Mouse (Mus musculus): ENCODE measurements around the gene Ap4b1. TPM values are rescaled to one million over a fixed set of nuclear protein-coding genes. Genes with fewer than 3 reads are reported as not detected.

The Ap4b1 gene
- polyA plus RNA-seq (2016; fragmentation: Nextera tagmentation; extraction: Ambion mirVana) = 19.3 and 22.3 TPM in 2 replicates

DNA sequence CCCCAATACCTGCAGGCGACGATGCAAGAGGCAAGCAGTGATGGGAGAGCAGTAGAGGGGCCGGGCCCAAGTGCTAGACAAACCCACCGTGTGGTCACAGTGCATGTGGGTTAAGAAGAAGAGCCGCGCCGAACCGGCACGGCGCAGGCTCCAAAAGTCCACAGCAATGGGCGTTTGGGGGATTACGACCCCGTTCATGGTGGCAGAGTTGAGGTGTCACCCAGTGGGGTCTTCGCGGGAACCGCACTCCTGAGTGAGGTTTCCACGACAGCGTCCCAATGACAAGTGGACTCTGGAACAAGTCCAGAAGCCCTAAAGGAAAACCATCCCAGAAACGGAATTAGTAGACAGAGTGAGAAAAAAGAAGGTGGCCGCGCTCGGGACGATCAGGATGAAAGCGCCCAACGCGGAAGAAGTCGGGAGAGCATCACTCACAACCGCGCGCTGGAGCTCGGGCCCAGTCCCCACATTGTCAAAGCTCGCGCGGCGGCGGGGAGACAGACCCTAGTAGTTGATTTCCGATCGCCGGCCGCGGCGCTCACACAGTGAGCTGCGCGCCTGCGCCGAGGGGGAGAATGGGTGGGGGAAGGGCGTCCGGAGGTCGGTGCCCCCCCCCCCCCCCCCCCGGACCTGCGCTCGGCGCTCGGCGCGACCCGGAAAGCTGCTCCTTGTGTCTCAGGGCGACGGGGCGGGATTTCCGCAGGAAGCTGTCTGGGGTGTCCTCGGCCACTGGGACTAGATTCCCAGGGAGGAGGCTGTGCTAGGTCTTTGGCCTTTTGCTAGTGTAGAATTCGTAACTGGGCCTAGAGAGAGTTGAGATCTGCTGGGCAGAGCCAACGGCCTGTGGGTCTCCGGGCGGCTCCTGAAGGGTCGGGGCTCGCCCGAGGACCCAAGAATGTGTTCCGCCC, at the start of gene Ap4b1, which contains the start of the genes Dclre1b and Gm43064:
Ap4b1 (plus strand) TSS at position 630 of the 908 bp plus-strand sequence.
Dclre1b (minus strand) TSS at position 554 of the 908 bp plus-strand sequence.
Gm43064 (plus strand) TSS at position 683 of the 908 bp plus-strand sequence.
- Histone ChIP-seq H3K4me3 (peak within 1 kb of the TSS; percentile 85), H3K36me3 (replicated peaks) (peaks cover 41% of the 10 kb centered on the region), H3K9me3 (no peaks in the 10 kb centered on the region), H3K27me3 (ENCODE audit: poor library complexity, severe bottlenecking) (no peaks in the 10 kb centered on the region), H3K27ac (peak within 1 kb of the TSS; percentile 93), H3K4me1 (peaks cover 21% of the 10 kb centered on the region)
- under 1% methylated on average over 62 of the region's 70 CpGs for WGBS
- DNase-seq (ENCODE audit: extremely low spot score, low spot score) = peak; percentile 91

DNA sequence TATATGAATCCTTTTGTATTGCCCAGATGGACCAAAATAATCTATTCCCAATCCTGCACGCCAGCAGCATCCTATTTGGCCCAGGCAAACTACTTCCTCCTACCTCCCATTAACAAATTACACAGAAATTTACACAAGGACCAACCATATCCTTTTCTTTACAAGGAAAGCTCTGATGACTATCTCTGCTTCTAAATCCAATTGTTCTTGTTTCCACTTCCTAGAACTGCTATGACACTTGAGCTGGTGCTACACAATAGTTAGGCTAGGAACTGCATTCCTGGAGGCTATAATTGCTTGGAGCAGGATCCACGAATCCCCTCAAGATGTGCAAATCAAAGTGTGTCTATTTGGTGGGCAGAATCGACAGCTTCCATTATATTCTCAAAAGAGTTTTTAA, 42.5 kb upstream of the Ap4b1 start:
- H3K27me3 ChIP-seq (ENCODE audit: poor library complexity, severe bottlenecking) = no peaks in the 10 kb centered on the region
- peaks cover 68% of the 10 kb centered on the region for H3K36me3 ChIP-seq (replicated peaks)
- H3K4me1 ChIP-seq = no peaks in the 10 kb centered on the region
- no peak overlapping the region for H3K4me3 ChIP-seq
- H3K27ac ChIP-seq = no peak overlapping the region
- no peaks in the 10 kb centered on the region for H3K9me3 ChIP-seq
- no peak for DNase-seq (ENCODE audit: extremely low spot score, low spot score)
- 76% methylated on average over 3 of the region's 3 CpGs for WGBS

- H3K27ac ChIP-seq = no peak overlapping the region
- DNase-seq (ENCODE audit: extremely low spot score, low spot score) = no peak
- no peaks in the 10 kb centered on the region for H3K4me1 ChIP-seq
- no peaks in the 10 kb centered on the region for H3K27me3 ChIP-seq (ENCODE audit: poor library complexity, severe bottlenecking)
- WGBS = 88% methylated on average over 9 of the region's 9 CpGs
- H3K4me3 ChIP-seq = no peak overlapping the region
- peaks cover 60% of the 10 kb centered on the region for H3K36me3 ChIP-seq (replicated peaks)
- no peaks in the 10 kb centered on the region for H3K9me3 ChIP-seq
These were observed 37.7 kb upstream of the Ap4b1 start for GRCm38 (mm10) chr3:103771531-103772130.

GRCm38 (mm10) chr3:103772846-103773245, 36.5 kb upstream of the Ap4b1 start:
- Histone ChIP-seq H3K27me3 (ENCODE audit: poor library complexity, severe bottlenecking) (no peaks in the 10 kb centered on the region), H3K4me3 (no peak overlapping the region), H3K36me3 (replicated peaks) (peaks cover 64% of the 10 kb centered on the region), H3K4me1 (no peaks in the 10 kb centered on the region), H3K27ac (no peak overlapping the region), H3K9me3 (no peaks in the 10 kb centered on the region)
- no peak for DNase-seq (ENCODE audit: extremely low spot score, low spot score)
- WGBS = 86% methylated on average over 4 of the region's 4 CpGs

DNA sequence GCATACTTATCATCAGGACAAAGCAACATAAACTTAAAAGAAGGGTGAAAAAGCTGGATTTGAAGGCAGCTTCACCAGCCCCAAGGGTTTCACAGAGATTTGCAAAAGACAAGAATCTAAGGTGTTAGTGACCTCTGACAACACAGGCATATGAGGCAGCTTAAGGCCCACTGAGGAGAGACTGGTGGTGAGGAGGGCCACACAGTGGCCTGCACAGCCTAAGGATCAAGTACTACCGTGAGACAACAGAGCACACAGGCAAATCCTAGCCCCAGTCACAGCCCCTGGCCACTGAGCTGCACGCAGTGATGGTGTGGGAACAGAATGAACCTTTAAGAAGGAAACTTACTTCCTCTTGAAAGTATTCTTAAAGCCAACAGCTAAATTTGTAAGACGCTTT, 35.8 kb upstream of the Ap4b1 start:
- no peak for DNase-seq (ENCODE audit: extremely low spot score, low spot score)
- H3K27me3 ChIP-seq (ENCODE audit: poor library complexity, severe bottlenecking) = no peaks in the 10 kb centered on the region
- H3K36me3 ChIP-seq (replicated peaks) = peaks cover 64% of the 10 kb centered on the region
- WGBS = 81% methylated on average over 3 of the region's 3 CpGs
- H3K9me3 ChIP-seq = no peaks in the 10 kb centered on the region
- H3K4me1 ChIP-seq = no peaks in the 10 kb centered on the region
- H3K4me3 ChIP-seq = no peak overlapping the region
- no peak overlapping the region for H3K27ac ChIP-seq

- Histone ChIP-seq H3K9me3 (no peaks in the 10 kb centered on the region), H3K36me3 (replicated peaks) (peaks cover 61% of the 10 kb centered on the region), H3K27ac (no peak overlapping the region), H3K4me1 (no peaks in the 10 kb centered on the region), H3K27me3 (ENCODE audit: poor library complexity, severe bottlenecking) (no peaks in the 10 kb centered on the region), H3K4me3 (no peak overlapping the region)
- no peak for DNase-seq (ENCODE audit: extremely low spot score, low spot score)
- 89% methylated on average over 15 of the region's 15 CpGs for WGBS
These were observed 35.3 kb upstream of the Ap4b1 start for GRCm38 (mm10) chr3:103774009-103774408.

- Histone ChIP-seq H3K27ac (no peak overlapping the region), H3K27me3 (ENCODE audit: poor library complexity, severe bottlenecking) (no peaks in the 10 kb centered on the region), H3K9me3 (no peaks in the 10 kb centered on the region), H3K4me1 (peaks cover 13% of the 10 kb centered on the region), H3K36me3 (replicated peaks) (peaks cover 38% of the 10 kb centered on the region), H3K4me3 (no peak overlapping the region)
- WGBS = 89% methylated on average over 11 of the region's 11 CpGs
- DNase-seq (ENCODE audit: extremely low spot score, low spot score) = no peak
These were observed 31.4 kb upstream of the Ap4b1 start for GRCm38 (mm10) chr3:103777940-103778339.

DNA sequence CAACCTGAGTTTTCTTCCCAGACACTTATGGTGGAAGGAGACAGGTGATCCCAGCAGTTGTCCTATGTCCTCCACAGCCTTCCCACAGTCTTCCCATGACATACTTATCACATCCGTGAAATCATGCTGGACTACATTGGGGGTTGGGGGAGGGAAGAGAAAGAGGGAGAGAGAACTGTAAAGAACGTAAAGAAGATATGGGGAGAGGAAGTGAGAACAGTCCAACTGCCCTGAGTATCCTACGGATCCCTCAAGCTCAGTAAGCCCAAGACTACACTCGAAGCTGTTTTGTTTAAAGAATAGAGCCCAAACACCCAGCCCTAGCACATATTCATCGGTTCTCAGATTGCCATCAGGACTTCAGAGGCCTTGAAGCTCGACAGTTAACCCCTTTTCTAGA, 30.7 kb upstream of the Ap4b1 start:
- WGBS = 88% methylated on average over 6 of the region's 6 CpGs
- Histone ChIP-seq H3K4me3 (no peak overlapping the region), H3K9me3 (no peaks in the 10 kb centered on the region), H3K27me3 (ENCODE audit: poor library complexity, severe bottlenecking) (no peaks in the 10 kb centered on the region), H3K36me3 (replicated peaks) (peaks cover 33% of the 10 kb centered on the region), H3K4me1 (peaks cover 13% of the 10 kb centered on the region), H3K27ac (no peak overlapping the region)
- DNase-seq (ENCODE audit: extremely low spot score, low spot score) = no peak

DNA sequence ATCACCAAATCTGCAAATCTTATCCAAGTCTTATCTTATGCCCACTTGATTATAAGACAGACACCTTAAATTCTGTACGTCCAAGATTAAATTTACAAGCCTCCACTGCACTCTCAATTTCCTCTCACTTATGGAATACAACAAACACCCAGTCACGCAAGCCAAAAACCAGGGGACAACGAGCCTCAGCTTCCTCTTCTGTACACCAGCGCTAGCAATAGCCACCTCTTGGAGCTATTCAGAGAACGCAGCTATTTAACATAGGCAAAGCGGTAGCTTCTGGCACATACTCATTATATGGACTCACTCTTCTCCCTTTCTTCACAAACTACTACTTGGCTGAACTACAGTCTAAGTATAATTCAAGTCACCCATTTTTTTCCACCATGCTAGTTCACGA, 30.1 kb upstream of the Ap4b1 start:
- peaks cover 29% of the 10 kb centered on the region for H3K36me3 ChIP-seq (replicated peaks)
- WGBS = 89% methylated on average over 7 of the region's 7 CpGs
- no peak overlapping the region for H3K27ac ChIP-seq
- H3K27me3 ChIP-seq (ENCODE audit: poor library complexity, severe bottlenecking) = no peaks in the 10 kb centered on the region
- peaks cover 13% of the 10 kb centered on the region for H3K4me1 ChIP-seq
- H3K9me3 ChIP-seq = no peaks in the 10 kb centered on the region
- DNase-seq (ENCODE audit: extremely low spot score, low spot score) = no peak
- H3K4me3 ChIP-seq = no peak overlapping the region

GRCm38 (mm10) chr3:103780271-103780670, 29.0 kb upstream of the Ap4b1 start:
- peaks cover 26% of the 10 kb centered on the region for H3K36me3 ChIP-seq (replicated peaks)
- peaks cover 13% of the 10 kb centered on the region for H3K4me1 ChIP-seq
- H3K27me3 ChIP-seq (ENCODE audit: poor library complexity, severe bottlenecking) = no peaks in the 10 kb centered on the region
- no peak overlapping the region for H3K4me3 ChIP-seq
- no peak overlapping the region for H3K27ac ChIP-seq
- 87% methylated on average over 3 of the region's 3 CpGs for WGBS
- DNase-seq (ENCODE audit: extremely low spot score, low spot score) = no peak
- no peaks in the 10 kb centered on the region for H3K9me3 ChIP-seq

DNA sequence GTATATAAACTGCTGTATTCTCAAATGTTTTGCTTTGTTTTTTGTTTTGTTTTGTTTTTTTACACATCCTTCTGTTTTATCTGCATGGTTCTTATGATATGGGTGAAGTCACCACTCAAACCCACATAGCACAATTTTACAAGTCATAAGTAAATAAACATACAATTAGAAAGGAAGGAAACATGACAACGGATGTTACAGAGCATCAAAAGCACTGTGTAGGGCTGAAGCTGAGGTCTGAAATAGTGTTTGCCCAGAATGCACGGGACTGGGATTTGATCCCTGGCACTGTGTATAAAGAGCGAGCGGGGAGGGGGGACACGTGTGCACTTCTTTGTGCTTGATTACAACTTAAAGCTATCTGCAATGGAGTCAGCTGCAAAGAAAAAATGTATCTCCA, 28.5 kb upstream of the Ap4b1 start:
- Histone ChIP-seq H3K4me3 (no peak overlapping the region), H3K9me3 (no peaks in the 10 kb centered on the region), H3K27ac (no peak overlapping the region), H3K36me3 (replicated peaks) (peaks cover 21% of the 10 kb centered on the region), H3K27me3 (ENCODE audit: poor library complexity, severe bottlenecking) (no peaks in the 10 kb centered on the region), H3K4me1 (peaks cover 13% of the 10 kb centered on the region)
- DNase-seq (ENCODE audit: extremely low spot score, low spot score) = no peak
- 86% methylated on average over 5 of the region's 5 CpGs for WGBS

GRCm38 (mm10) chr3:103782844-103783609, 26.3 kb upstream of the Ap4b1 start:
- peaks cover 13% of the 10 kb centered on the region for H3K4me1 ChIP-seq
- H3K27me3 ChIP-seq (ENCODE audit: poor library complexity, severe bottlenecking) = no peaks in the 10 kb centered on the region
- no peaks in the 10 kb centered on the region for H3K9me3 ChIP-seq
- no peak overlapping the region for H3K4me3 ChIP-seq
- H3K36me3 ChIP-seq (replicated peaks) = peaks cover 7% of the 10 kb centered on the region
- WGBS = 85% methylated on average over 4 of the region's 4 CpGs
- no peak for DNase-seq (ENCODE audit: extremely low spot score, low spot score)
- H3K27ac ChIP-seq = no peak overlapping the region
